Mouse (Mus musculus): ENCODE data around the gene Cnst. TPM values are rescaled to one million over a fixed set of nuclear protein-coding genes. Genes with fewer than 3 reads are reported as not detected.

The Cnst gene
- polyA plus RNA-seq, 1 experiment from 2014 or later = 6.3 TPM

DNA sequence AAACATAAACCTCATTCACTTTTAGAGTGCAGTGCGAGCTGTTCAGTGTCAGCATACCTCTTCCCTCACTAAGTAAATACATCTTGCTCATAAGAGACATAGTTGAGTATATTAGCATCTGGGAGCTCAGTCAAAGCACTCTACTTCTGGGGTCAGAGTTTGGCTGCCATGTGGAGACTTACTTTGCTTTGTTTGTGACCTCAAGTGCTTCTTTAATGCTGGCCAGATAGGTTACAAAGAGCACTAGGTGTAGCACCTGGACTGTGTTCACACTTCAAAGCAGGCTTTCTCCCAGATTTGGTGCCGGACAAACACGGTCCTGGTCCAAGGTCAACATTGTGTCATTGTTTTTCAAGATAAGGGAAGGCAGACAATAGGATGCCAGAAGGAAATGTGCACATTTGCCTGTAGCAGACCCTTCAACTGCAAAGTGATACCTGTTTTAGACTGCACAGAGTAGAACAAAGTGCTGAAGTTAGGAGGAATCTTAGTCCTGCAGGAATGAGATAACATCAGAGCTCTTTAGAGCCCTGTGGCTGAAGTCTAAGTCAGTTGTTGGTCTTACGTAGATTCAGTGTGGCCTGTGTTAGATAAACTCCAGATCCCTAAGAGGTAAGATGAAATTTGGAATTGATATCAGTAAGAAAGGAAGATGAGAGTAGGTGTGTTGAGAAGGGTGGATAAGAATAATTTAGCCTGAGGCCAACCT, 22.7 kb downstream of the Cnst start:
- WGBS (ENCODE audit: missing documents) = 92% methylated on average over 4 of the region's 4 CpGs
- Histone ChIP-seq H3K27ac (no peak overlapping the region), H3K36me3 (ENCODE audit: inconsistent target) (no peaks in the 10 kb centered on the region)

DNA sequence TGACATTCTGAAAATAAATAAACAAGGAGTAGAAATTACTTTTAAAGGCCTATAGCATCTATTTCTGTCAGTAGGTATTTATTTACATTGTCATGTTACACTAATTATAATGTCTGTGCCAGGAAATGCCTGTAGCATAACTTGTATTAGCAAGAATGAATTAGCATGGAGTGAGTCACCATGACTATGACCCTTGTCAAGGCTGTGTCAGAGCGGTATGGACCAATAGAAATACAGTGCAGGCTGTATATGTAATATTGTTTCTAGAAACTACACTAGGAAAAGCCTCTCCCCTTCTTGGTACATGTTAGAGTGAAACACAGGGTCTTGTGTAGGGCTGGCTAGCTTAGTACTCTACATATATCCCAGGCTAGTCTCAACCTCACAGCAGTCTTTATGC, 24.3 kb downstream of the Cnst start:
- WGBS (ENCODE audit: missing documents) = 100% methylated on average over 1 of the region's 1 CpGs
- H3K27ac ChIP-seq = no peak overlapping the region
- H3K36me3 ChIP-seq (ENCODE audit: inconsistent target) = no peaks in the 10 kb centered on the region
- no peaks in the 10 kb centered on the region; the same call in 1 of the 2 replicates for H3K79me2 ChIP-seq (ENCODE audit: inconsistent target)
- no peak overlapping the region for H3K4me3 ChIP-seq (ENCODE audit: inconsistent target)

More for the DNA sequence above, 22.7 kb downstream of the Cnst start:
- Histone ChIP-seq H3K4me3 (ENCODE audit: inconsistent target) (no peak overlapping the region), H3K79me2 (ENCODE audit: inconsistent target) (peaks cover 3% of the 10 kb centered on the region; the same call in 1 of the 2 replicates)

DNA sequence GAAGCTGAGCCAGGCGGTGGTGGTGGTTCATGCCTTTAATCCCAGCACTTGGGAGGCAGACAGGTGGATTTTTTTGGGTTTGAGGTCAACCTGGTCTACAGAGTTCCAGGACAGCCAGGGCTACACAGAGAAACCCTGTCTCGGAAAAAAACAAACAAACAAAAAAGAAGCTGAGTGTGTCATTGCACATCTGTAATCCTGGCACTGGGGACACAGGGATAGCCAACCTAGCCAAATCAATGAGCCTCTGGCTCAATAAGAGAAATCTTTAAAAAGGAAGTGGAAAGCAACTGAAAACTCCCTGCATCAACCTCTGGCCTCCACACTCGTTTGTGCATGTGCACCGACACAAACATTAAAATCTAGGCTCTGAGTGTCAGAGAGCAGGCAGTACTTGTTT, 25.5 kb downstream of the Cnst start:
- 79% methylated on average over 4 of the region's 4 CpGs for WGBS (ENCODE audit: missing documents)
- Histone ChIP-seq H3K4me3 (ENCODE audit: inconsistent target) (no peak overlapping the region), H3K79me2 (ENCODE audit: inconsistent target) (no peaks in the 10 kb centered on the region; the same call in 1 of the 2 replicates), H3K27ac (no peak overlapping the region), H3K36me3 (ENCODE audit: inconsistent target) (no peaks in the 10 kb centered on the region)

DNA sequence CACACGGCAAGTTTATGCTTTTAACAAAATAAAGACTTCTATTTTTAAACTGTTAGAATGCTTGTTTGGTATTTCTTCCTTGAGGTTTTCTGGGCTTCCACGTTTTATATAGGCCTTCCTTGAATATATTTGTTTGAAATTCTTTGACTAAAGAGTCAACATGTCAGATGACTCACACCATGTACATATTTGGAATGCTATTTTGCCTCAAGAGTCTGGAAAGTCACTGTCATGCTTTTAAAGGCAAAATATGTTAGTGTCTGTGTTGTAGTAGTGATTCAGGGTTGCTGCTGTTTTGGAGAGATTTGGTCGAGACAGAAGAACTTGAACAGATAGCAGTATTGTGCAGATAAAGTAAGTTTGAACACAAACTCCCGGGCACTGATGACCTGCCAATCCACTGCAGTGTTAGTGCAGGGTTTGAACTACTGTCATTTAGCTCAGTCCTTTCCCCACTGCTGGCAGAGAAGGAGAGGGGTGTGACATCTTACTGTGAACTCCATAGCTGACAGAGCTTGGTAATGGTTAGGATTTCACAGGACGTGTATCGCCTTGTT, 27.6 kb downstream of the Cnst start:
- Histone ChIP-seq H3K79me2 (ENCODE audit: inconsistent target) (no peaks in the 10 kb centered on the region; the same call in 1 of the 2 replicates), H3K36me3 (ENCODE audit: inconsistent target) (no peaks in the 10 kb centered on the region), H3K27ac (no peak overlapping the region), H3K4me3 (ENCODE audit: inconsistent target) (no peak overlapping the region)
- WGBS (ENCODE audit: missing documents) = 91% methylated on average over 6 of the region's 6 CpGs

GRCm38 (mm10) chr1:179578625-179579024, 32.5 kb downstream of the Cnst start:
- WGBS (ENCODE audit: missing documents) = 73% methylated on average over 6 of the region's 6 CpGs
- H3K27ac ChIP-seq = no peak overlapping the region
- H3K36me3 ChIP-seq (ENCODE audit: inconsistent target) = no peaks in the 10 kb centered on the region; the same call in 1 of the 2 replicates
- no peak overlapping the region for H3K4me3 ChIP-seq (ENCODE audit: inconsistent target)
- H3K79me2 ChIP-seq (ENCODE audit: inconsistent target) = no peaks in the 10 kb centered on the region

- Histone ChIP-seq H3K36me3 (ENCODE audit: inconsistent target) (no peaks in the 10 kb centered on the region; the same call in 1 of the 2 replicates), H3K79me2 (ENCODE audit: inconsistent target) (no peaks in the 10 kb centered on the region), H3K4me3 (ENCODE audit: inconsistent target) (no peak overlapping the region), H3K27ac (no peak overlapping the region)
- 91% methylated on average over 8 of the region's 8 CpGs for WGBS (ENCODE audit: missing documents)
These were observed 34.0 kb downstream of the Cnst start for GRCm38 (mm10) chr1:179580200-179580599.

GRCm38 (mm10) chr1:179581422-179581821, 35.3 kb downstream of the Cnst start:
- Histone ChIP-seq H3K36me3 (ENCODE audit: inconsistent target) (no peaks in the 10 kb centered on the region; the same call in 1 of the 2 replicates), H3K4me3 (ENCODE audit: inconsistent target) (no peak overlapping the region), H3K27ac (no peak overlapping the region), H3K79me2 (ENCODE audit: inconsistent target) (no peaks in the 10 kb centered on the region)
- WGBS (ENCODE audit: missing documents) = 96% methylated on average over 10 of the region's 10 CpGs

- WGBS (ENCODE audit: missing documents) = 80% methylated on average over 6 of the region's 6 CpGs
- H3K79me2 ChIP-seq (ENCODE audit: inconsistent target) = no peaks in the 10 kb centered on the region
- H3K27ac ChIP-seq = no peak overlapping the region
- no peak overlapping the region for H3K4me3 ChIP-seq (ENCODE audit: inconsistent target)
- H3K36me3 ChIP-seq (ENCODE audit: inconsistent target) = no peaks in the 10 kb centered on the region; the same call in 1 of the 2 replicates
These were observed 35.9 kb downstream of the Cnst start for GRCm38 (mm10) chr1:179582021-179582433.

- WGBS (ENCODE audit: missing documents) = 68% methylated on average over 3 of the region's 3 CpGs
- Histone ChIP-seq H3K4me3 (ENCODE audit: inconsistent target) (no peak overlapping the region), H3K36me3 (ENCODE audit: inconsistent target) (no peaks in the 10 kb centered on the region; the same call in 1 of the 2 replicates), H3K79me2 (ENCODE audit: inconsistent target) (no peaks in the 10 kb centered on the region), H3K27ac (no peak overlapping the region)
These were observed 36.9 kb downstream of the Cnst start for GRCm38 (mm10) chr1:179583090-179583489.

- Histone ChIP-seq H3K4me3 (ENCODE audit: inconsistent target) (no peak overlapping the region), H3K27ac (no peak overlapping the region), H3K36me3 (ENCODE audit: inconsistent target) (no peaks in the 10 kb centered on the region; the same call in 1 of the 2 replicates), H3K79me2 (ENCODE audit: inconsistent target) (no peaks in the 10 kb centered on the region)
- 86% methylated on average over 3 of the region's 4 CpGs for WGBS (ENCODE audit: missing documents)
These were observed 38.0 kb downstream of the Cnst start for GRCm38 (mm10) chr1:179584220-179584619.

DNA sequence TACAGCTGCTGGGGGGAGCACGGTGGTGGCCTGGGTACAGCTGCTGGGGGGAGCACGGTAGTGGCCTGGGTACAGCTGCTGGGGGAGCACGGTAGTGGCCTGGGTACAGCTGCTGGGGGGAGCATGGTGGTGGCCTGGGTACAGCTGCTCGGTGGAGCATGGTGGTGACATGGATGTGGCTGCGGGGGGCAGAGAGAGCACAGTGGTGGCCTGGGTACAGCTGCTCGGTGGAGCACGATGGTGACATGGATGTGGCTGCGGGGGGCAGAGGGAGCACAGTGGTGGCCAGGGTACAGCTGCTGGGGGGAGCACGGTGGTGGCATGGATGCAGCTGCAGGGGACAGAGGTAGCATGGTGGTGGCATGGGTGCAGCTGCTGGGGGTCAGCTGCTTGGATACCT, 39.5 kb downstream of the Cnst start:
- 93% methylated on average over 8 of the region's 9 CpGs for WGBS (ENCODE audit: missing documents)
- Histone ChIP-seq H3K4me3 (ENCODE audit: inconsistent target) (no peak overlapping the region), H3K36me3 (ENCODE audit: inconsistent target) (no peaks in the 10 kb centered on the region), H3K79me2 (ENCODE audit: inconsistent target) (no peaks in the 10 kb centered on the region), H3K27ac (no peak overlapping the region)

DNA sequence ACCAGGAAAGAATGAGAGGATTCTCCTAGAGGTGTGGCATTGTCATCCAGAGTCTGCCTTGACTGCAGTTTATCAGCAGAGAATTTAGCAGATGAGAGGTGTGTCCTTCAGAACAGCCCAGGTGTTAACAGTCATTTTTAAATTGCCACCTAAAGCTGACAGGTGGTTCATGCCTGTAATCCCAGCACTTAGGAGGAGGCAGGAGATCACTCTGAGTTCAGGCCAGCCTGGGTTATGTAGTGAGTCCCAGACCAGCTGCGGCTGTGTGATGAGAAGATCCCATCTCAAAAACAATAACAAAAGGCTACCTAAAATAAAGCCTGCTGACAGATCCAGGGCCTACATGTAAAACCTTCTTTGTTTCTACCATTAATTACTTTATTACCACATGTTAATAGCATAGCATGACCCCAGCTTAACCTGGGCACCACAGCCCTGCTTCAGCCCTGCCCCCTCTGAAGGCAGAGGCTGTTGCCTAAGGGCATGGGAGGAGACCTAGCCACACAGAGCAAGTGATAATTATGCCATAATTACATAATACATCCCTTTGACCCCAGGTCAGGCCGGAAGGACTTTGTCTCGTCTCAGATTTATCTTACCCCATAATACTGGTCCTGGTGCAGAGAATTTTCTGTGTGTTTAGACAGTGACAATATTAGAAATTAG, 40.4 kb downstream of the Cnst start:
- Histone ChIP-seq H3K27ac (no peak overlapping the region), H3K36me3 (ENCODE audit: inconsistent target) (no peaks in the 10 kb centered on the region), H3K4me3 (ENCODE audit: inconsistent target) (no peak overlapping the region), H3K79me2 (ENCODE audit: inconsistent target) (no peaks in the 10 kb centered on the region)
- 64% methylated on average over 3 of the region's 3 CpGs for WGBS (ENCODE audit: missing documents)

DNA sequence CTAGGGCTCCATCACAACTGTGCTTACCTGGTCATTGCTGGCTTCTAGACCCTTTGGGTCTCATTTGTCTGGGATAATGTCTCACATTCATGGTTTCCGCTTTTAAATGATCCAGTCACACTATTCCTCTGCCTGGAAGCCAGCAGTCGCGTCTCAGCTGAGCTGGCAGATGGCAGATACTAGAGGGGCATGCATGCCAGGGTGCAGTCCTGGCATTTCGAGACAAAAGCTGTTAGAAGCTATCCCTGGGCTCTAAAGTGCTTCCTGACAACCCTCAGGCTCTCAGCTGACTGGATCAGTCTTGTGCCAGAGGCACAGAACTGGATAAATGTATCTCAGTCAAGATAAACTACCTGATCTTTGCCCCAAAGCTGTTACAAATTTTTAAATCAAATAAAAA, 42.1 kb downstream of the Cnst start:
- 93% methylated on average over 3 of the region's 4 CpGs for WGBS (ENCODE audit: missing documents)
- Histone ChIP-seq H3K4me3 (ENCODE audit: inconsistent target) (no peak overlapping the region), H3K79me2 (ENCODE audit: inconsistent target) (no peaks in the 10 kb centered on the region), H3K27ac (no peak overlapping the region), H3K36me3 (ENCODE audit: inconsistent target) (no peaks in the 10 kb centered on the region)

DNA sequence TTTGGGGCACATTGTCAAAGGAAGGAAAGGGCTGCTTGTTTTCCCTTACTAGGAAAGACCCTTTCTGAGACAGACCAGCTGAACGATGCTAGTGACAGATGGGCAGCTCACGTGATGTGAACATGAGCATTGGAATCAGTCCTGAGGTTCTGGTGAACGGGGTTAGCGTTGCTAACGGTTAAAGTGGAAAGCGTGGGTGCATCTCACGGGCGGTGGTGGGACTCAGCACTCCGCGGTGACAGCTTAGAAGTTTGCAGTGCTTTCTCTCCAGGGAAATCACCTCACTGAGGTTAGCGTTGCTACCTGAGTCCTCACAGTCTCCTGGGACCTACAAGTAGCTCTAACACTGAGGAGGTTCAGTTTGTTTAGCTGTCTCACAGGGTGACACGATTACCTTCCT, 45.5 kb downstream of the Cnst start:
- Histone ChIP-seq H3K79me2 (ENCODE audit: inconsistent target) (no peaks in the 10 kb centered on the region), H3K27ac (no peak overlapping the region), H3K36me3 (ENCODE audit: inconsistent target) (no peaks in the 10 kb centered on the region), H3K4me3 (ENCODE audit: inconsistent target) (no peak overlapping the region)
- 86% methylated on average over 12 of the region's 12 CpGs for WGBS (ENCODE audit: missing documents)

DNA sequence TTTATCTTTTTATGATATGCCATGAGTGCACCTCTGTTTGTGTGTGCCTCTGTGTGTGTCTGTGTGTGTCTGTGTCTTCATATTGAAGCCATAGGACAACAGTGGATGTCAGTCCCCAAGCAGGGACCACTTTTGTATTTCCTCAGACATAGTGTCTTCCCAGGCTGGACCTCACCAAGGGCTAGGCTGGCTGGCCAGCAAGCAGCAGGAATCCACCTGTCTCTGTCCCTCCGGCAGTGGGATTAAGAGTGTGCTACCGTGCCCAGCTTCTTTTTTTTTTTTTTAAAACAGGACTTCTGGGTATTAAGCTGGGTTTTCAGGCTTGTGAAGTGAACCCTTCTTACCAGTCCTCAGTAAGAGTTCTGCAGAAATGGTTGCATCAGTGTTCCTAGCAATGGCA, 46.0 kb downstream of the Cnst start:
- no peak overlapping the region for H3K27ac ChIP-seq
- no peaks in the 10 kb centered on the region for H3K36me3 ChIP-seq (ENCODE audit: inconsistent target)
- H3K79me2 ChIP-seq (ENCODE audit: inconsistent target) = no peaks in the 10 kb centered on the region
- WGBS (ENCODE audit: missing documents) = 100% methylated on average over 2 of the region's 2 CpGs
- no peak overlapping the region for H3K4me3 ChIP-seq (ENCODE audit: inconsistent target)

Measured in macrophage (primary cell).